Mouse (Mus musculus): ENCODE results near the gene Numbl. TPM values are rescaled to one million over a fixed set of nuclear protein-coding genes. Genes with fewer than 3 reads are reported as not detected.

Gene Numbl
- polyA plus RNA-seq, 1 experiment from 2014 or later = 4.6 TPM

DNA sequence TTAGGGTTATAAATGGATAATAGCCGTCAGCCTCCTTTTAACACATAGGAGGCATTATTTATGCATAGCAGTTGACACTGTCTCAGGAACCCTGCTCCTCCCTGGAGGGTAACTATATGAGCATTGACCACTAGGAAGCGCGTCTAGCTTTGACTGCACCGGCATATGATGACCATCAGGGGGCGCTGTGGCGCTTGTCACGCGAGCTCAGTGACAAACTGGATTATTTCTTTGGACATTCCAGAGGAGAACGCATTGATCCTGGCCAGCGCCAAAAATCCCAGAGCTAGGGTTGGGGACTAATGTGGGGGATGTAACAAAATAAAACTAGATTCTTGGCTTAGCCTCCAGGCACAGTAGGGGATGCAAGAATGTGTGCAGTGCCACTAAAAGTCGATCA is 43.9 kb downstream of the Numbl start:
- Histone ChIP-seq H3K9ac (ENCODE audit: low read depth, low read length) (no peak overlapping the region), H3K4me2 (no peak overlapping the region), H3K9me3 (replicated peaks; ENCODE audit: control insufficient read depth, low read length) (no peaks in the 10 kb centered on the region), H3K27me3 (ENCODE audit: control insufficient read depth, insufficient read depth, low read length) (peaks cover 12% of the 10 kb centered on the region; the same call in 1 of the 2 replicates), H3K4me1 (ENCODE audit: control insufficient read depth, insufficient read depth, low read length) (no peaks in the 10 kb centered on the region), H3K4me3 (ENCODE audit: low read depth, low read length) (no peak overlapping the region), H3K36me3 (ENCODE audit: control insufficient read depth, insufficient read depth, low read length) (no peaks in the 10 kb centered on the region), H3K27ac (ENCODE audit: low read depth, low read length) (no peak overlapping the region)
- ATAC-seq (replicated peaks; ENCODE audit: insufficient number of reproducible peaks, low FRiP score, low TSS enrichment) = peak; percentile 29; the same call in 1 of the 2 replicates
- WGBS (ENCODE audit: insufficient replicate concordance) = 10% methylated on average over 11 of the region's 11 CpGs

GRCm38 (mm10) chr7:27305091-27305730 is 47.0 kb downstream of the Numbl start:
- no peak overlapping the region for H3K9ac ChIP-seq (ENCODE audit: low read depth, low read length)
- WGBS (ENCODE audit: insufficient replicate concordance) = 74% methylated on average over 17 of the region's 17 CpGs

GRCm38 (mm10) chr7:27306161-27307160 is 48.2 kb downstream of the Numbl start:
- Histone ChIP-seq H3K27me3 (ENCODE audit: control insufficient read depth, insufficient read depth, low read length) (peaks cover 29% of the 10 kb centered on the region), H3K27ac (ENCODE audit: low read depth, low read length) (no peak overlapping the region), H3K9ac (ENCODE audit: low read depth, low read length) (no peak overlapping the region), H3K9me3 (replicated peaks; ENCODE audit: control insufficient read depth, low read length) (no peaks in the 10 kb centered on the region), H3K4me1 (ENCODE audit: control insufficient read depth, insufficient read depth, low read length) (peaks cover 3% of the 10 kb centered on the region), H3K4me3 (ENCODE audit: low read depth, low read length) (no peak overlapping the region), H3K36me3 (ENCODE audit: control insufficient read depth, insufficient read depth, low read length) (no peaks in the 10 kb centered on the region), H3K4me2 (no peak overlapping the region)
- no peak for ATAC-seq (replicated peaks; ENCODE audit: insufficient number of reproducible peaks, low FRiP score, low TSS enrichment)
- WGBS (ENCODE audit: insufficient replicate concordance) = 68% methylated on average over 24 of the region's 24 CpGs

More at GRCm38 (mm10) chr7:27305091-27305730, 47.0 kb downstream of the Numbl start:
- ATAC-seq (replicated peaks; ENCODE audit: insufficient number of reproducible peaks, low FRiP score, low TSS enrichment) = no peak
- Histone ChIP-seq H3K27me3 (ENCODE audit: control insufficient read depth, insufficient read depth, low read length) (peaks cover 19% of the 10 kb centered on the region), H3K9me3 (replicated peaks; ENCODE audit: control insufficient read depth, low read length) (no peaks in the 10 kb centered on the region), H3K27ac (ENCODE audit: low read depth, low read length) (no peak overlapping the region), H3K36me3 (ENCODE audit: control insufficient read depth, insufficient read depth, low read length) (no peaks in the 10 kb centered on the region), H3K4me3 (ENCODE audit: low read depth, low read length) (no peak overlapping the region), H3K4me2 (no peak overlapping the region), H3K4me1 (ENCODE audit: control insufficient read depth, insufficient read depth, low read length) (peaks cover 3% of the 10 kb centered on the region)

GRCm38 (mm10) chr7:27307551-27307950 is 49.3 kb downstream of the Numbl start:
- H3K4me2 ChIP-seq = no peak overlapping the region
- H3K4me3 ChIP-seq (ENCODE audit: low read depth, low read length) = no peak overlapping the region
- no peak overlapping the region for H3K27ac ChIP-seq (ENCODE audit: low read depth, low read length)
- H3K9me3 ChIP-seq (replicated peaks; ENCODE audit: control insufficient read depth, low read length) = no peaks in the 10 kb centered on the region
- no peaks in the 10 kb centered on the region for H3K36me3 ChIP-seq (ENCODE audit: control insufficient read depth, insufficient read depth, low read length)
- no peak overlapping the region for H3K9ac ChIP-seq (ENCODE audit: low read depth, low read length)
- WGBS (ENCODE audit: insufficient replicate concordance) = 58% methylated on average over 9 of the region's 9 CpGs
- H3K27me3 ChIP-seq (ENCODE audit: control insufficient read depth, insufficient read depth, low read length) = peaks cover 29% of the 10 kb centered on the region
- no peak for ATAC-seq (replicated peaks; ENCODE audit: insufficient number of reproducible peaks, low FRiP score, low TSS enrichment)
- H3K4me1 ChIP-seq (ENCODE audit: control insufficient read depth, insufficient read depth, low read length) = peaks cover 3% of the 10 kb centered on the region

DNA sequence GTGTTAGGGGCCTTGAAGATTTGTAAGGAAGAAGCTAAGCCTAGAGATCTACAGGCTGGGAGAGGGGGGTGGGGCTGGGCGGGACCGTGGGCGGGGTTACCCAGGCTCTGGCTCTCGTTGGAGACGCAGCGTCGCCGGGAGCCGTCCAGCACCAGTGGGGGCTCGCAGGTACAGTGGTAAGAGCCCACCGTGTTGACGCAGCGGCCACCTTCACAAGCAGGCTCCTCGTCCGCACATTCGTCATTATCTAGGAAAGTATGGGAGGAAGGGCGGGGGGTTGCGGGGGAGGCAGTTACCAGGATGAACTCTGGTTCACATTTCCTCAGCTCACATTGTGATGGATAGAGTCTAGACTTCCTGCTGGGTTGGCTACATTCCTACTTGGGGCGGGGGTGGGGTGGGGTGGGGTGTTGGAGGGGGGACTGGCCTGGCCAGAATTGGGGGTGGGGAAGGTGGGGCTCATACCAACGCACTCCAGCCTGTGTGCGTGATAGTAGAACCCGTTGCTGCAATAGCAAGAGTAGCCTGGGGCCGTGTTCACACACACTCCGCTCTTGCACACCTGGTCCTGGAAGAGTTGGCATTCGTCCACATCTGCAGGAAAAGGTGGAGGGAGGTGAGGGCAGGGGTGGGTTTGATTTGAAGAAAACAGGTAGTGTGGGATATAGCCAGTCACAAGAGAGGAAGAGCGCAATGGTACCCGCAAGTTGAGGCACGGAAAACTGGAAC is 50.8 kb downstream of the Numbl start:
- WGBS (ENCODE audit: insufficient replicate concordance) = 10% methylated on average over 28 of the region's 28 CpGs
- Histone ChIP-seq H3K27me3 (ENCODE audit: control insufficient read depth, insufficient read depth, low read length) (peaks cover 27% of the 10 kb centered on the region), H3K4me1 (ENCODE audit: control insufficient read depth, insufficient read depth, low read length) (peaks cover 3% of the 10 kb centered on the region), H3K36me3 (ENCODE audit: control insufficient read depth, insufficient read depth, low read length) (no peaks in the 10 kb centered on the region; the same call in 1 of the 2 replicates), H3K27ac (ENCODE audit: low read depth, low read length) (no peak overlapping the region), H3K9me3 (replicated peaks; ENCODE audit: control insufficient read depth, low read length) (peaks cover 4% of the 10 kb centered on the region; the same call in 1 of the 2 replicates), H3K9ac (ENCODE audit: low read depth, low read length) (no peak overlapping the region), H3K4me2 (peak overlapping the region; percentile 66), H3K4me3 (ENCODE audit: low read depth, low read length) (peak overlapping the region; percentile 32)
- peak; percentile 33; the same call in 1 of the 2 replicates for ATAC-seq (replicated peaks; ENCODE audit: insufficient number of reproducible peaks, low FRiP score, low TSS enrichment)

GRCm38 (mm10) chr7:27309832-27310231 is 51.6 kb downstream of the Numbl start:
- peaks cover 22% of the 10 kb centered on the region for H3K27me3 ChIP-seq (ENCODE audit: control insufficient read depth, insufficient read depth, low read length)
- peaks cover 3% of the 10 kb centered on the region for H3K4me1 ChIP-seq (ENCODE audit: control insufficient read depth, insufficient read depth, low read length)
- H3K27ac ChIP-seq (ENCODE audit: low read depth, low read length) = no peak overlapping the region
- peak overlapping the region; percentile 67 for H3K4me2 ChIP-seq
- H3K4me3 ChIP-seq (ENCODE audit: low read depth, low read length) = no peak overlapping the region
- 0 out of 2 replicates have a peak, but pooled peaks have one; percentile 23 for ATAC-seq (replicated peaks; ENCODE audit: insufficient number of reproducible peaks, low FRiP score, low TSS enrichment)
- no peak overlapping the region for H3K9ac ChIP-seq (ENCODE audit: low read depth, low read length)
- H3K9me3 ChIP-seq (replicated peaks; ENCODE audit: control insufficient read depth, low read length) = peaks cover 10% of the 10 kb centered on the region
- no peaks in the 10 kb centered on the region; the same call in 1 of the 2 replicates for H3K36me3 ChIP-seq (ENCODE audit: control insufficient read depth, insufficient read depth, low read length)
- WGBS (ENCODE audit: insufficient replicate concordance) = 44% methylated on average over 3 of the region's 3 CpGs

DNA sequence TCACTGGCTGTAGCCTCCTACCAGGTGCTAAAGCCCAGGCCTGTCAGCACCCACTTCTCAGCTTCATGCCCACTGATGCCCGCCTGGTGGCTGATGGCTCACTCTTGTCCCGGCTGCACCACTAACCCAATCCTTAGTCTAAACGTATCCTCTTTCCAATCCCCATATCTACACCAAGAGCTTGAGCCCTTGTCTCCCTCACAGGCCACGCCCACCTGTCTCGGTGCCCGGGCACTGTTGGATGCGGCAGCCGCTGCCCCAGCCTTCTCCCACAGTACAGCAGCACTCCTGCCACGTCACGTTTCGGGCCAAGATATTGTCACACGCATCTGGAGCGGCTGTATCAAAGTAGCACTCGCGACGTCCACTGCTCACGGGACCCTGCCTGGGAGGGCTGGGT is 52.1 kb downstream of the Numbl start:
- no peak overlapping the region for H3K27ac ChIP-seq (ENCODE audit: low read depth, low read length)

DNA sequence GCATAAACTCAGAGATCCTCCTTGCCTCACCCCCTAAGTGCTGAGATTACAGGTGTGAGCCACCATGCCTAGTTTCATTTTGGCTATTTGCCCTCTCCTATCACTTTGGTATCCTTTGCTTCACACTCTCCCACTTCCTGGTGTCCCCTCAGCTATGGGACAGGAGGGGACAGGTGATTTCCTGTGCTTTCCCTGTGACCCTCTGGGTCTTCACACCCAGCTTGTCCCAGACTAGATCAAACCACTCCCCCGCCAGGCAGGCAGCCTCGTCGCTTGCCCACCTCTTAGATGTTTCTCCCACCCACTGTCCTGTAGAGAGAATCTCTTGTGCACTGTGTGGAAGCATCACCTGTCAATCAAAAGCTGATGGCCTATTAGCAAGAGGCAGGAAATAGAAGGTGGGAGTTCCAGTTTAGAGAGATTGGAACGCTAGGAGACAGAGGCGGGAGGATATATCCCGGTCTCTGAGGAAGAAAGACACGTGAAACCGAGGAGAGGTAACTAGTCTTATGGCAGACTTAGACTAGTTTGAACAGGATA is 52.8 kb downstream of the Numbl start:
- 37% methylated on average over 8 of the region's 8 CpGs for WGBS (ENCODE audit: insufficient replicate concordance)
- no peak for ATAC-seq (replicated peaks; ENCODE audit: insufficient number of reproducible peaks, low FRiP score, low TSS enrichment)
- H3K4me2 ChIP-seq = no peak overlapping the region; the same call in 1 of the 2 replicates

More for the DNA sequence above, 52.1 kb downstream of the Numbl start:
- peak overlapping the region; percentile 67 for H3K4me2 ChIP-seq
- WGBS (ENCODE audit: insufficient replicate concordance) = 7% methylated on average over 17 of the region's 17 CpGs
- peaks cover 10% of the 10 kb centered on the region for H3K9me3 ChIP-seq (replicated peaks; ENCODE audit: control insufficient read depth, low read length)
- H3K4me1 ChIP-seq (ENCODE audit: control insufficient read depth, insufficient read depth, low read length) = peaks cover 3% of the 10 kb centered on the region
- 0 out of 2 replicates have a peak overlapping the region, but pooled peaks have one; percentile 46 for H3K9ac ChIP-seq (ENCODE audit: low read depth, low read length)
- ATAC-seq (replicated peaks; ENCODE audit: insufficient number of reproducible peaks, low FRiP score, low TSS enrichment) = peak; percentile 41; the same call in 1 of the 2 replicates
- H3K36me3 ChIP-seq (ENCODE audit: control insufficient read depth, insufficient read depth, low read length) = no peaks in the 10 kb centered on the region; the same call in 1 of the 2 replicates
- H3K27me3 ChIP-seq (ENCODE audit: control insufficient read depth, insufficient read depth, low read length) = peaks cover 20% of the 10 kb centered on the region
- H3K4me3 ChIP-seq (ENCODE audit: low read depth, low read length) = peak overlapping the region; percentile 27

More for the DNA sequence above, 52.8 kb downstream of the Numbl start:
- H3K9ac ChIP-seq (ENCODE audit: low read depth, low read length) = no peak overlapping the region
- no peak overlapping the region for H3K27ac ChIP-seq (ENCODE audit: low read depth, low read length)
- H3K27me3 ChIP-seq (ENCODE audit: control insufficient read depth, insufficient read depth, low read length) = peaks cover 18% of the 10 kb centered on the region
- H3K9me3 ChIP-seq (replicated peaks; ENCODE audit: control insufficient read depth, low read length) = peaks cover 10% of the 10 kb centered on the region
- H3K4me3 ChIP-seq (ENCODE audit: low read depth, low read length) = no peak overlapping the region
- H3K4me1 ChIP-seq (ENCODE audit: control insufficient read depth, insufficient read depth, low read length) = peaks cover 3% of the 10 kb centered on the region
- no peaks in the 10 kb centered on the region; the same call in 1 of the 2 replicates for H3K36me3 ChIP-seq (ENCODE audit: control insufficient read depth, insufficient read depth, low read length)
